Mouse (Mus musculus) cerebellum, adult 11 months (tissue): ENCODE data around the gene Hipk2.

ENCODE experiments used
- DNase-seq: peaks from one replicate; pipeline ENCODE4 v3.0.0; 2022

Hipk2 gene

DNA sequence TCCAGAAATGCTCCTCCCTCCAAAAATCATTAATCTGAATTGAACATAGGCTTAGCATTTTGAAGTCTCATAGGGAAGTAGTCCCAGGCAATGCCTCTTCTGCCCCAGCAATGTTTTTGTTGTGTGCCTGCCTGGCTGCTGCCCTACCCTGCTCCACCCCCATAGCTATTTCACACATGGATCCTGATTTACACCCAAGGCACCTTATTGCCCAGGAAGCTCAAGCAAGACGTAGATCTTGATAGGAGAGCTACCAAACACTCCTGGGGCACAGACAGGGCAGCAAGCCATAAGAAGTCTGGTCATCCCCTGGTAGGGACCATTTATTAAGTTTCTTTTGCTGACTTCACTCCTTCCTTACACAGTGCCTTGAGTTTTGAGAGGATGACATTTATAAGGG is 88.8 kb downstream of the Hipk2 start:
- no peak for DNase-seq

DNA sequence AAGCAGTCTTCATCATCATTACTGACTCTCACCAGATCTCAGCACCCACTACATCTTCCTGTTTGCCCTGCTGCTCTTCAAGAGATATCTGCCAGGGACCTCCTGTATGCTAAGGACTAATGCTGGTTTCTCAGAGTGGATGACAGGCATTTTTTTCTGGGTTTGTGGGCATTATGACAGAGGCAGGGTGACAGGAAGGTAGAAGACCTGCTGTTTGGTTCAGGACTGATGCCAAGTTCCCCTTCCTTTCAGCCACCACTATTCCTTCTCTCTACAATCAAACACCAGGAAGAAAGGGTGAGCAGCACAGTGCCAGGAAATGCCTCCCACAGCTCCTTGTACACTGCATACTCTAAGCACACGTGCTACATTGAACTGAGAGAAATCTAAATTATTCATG is 90.2 kb downstream of the Hipk2 start:
- peak; percentile 12 for DNase-seq

DNA sequence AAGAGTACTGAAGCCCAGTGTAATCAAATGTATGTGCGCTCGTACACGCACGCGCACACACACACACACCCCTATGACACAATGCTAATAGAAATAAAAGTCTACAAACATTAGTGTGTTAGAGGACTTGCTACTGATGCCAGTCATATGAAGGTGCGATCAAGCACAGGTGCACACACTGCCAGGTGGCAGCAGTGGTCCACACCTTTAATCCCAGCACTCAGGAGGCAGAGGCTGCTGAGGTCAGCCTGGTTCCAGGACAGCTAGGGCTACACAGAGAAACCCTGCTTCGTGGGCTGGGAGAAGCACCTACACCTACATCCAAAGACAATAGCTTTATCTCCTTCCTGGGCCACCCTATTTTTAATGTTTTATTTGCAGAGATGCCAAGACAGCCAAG is 96.6 kb downstream of the Hipk2 start:
- DNase-seq = no peak

DNA sequence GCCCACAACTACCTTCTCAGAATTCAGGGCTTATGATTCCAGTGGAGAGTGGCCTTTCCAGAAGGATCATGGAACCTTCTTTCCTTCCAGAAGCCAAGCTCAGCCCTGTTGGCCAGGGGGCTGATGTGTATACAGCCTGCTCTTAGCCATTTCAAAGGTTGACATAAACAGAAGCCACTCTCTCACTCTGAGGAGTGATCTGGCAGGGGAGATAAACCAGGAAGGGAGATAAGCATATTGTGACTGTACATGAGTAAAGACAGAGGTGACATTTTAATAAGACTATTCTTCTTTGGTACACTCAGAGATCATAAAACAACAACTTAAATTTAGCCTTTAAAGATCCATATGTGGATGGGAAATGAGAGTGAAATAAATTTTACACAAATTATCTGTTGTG is 97.1 kb downstream of the Hipk2 start:
- no peak for DNase-seq

DNA sequence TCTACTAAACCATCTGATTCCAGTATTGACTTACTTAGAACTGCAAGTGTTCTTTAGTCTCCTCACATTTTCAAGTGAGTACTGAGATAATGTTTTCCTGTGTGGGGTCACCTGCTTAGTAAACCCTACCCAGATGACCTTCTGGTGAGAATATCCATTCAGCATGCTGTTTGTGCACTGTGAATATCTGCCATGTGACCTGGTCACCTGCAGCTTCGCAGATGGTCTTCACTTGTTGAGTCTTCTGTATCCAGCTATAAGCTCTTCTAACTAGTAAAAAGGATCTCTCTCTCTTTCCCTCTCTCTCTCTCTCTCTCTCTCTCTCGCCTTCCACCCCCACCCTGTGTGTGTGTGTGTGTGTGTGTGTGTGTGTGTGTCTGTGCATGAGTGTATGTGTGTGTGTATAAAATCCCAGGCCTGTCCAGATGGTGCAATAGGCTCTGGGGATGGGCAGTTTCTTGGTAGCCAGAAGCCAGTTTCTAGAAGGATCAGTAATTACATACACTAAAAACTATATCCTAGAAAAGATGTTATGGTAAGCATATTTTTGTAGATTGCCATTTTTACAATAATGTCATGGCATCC is 99.9 kb downstream of the Hipk2 start:
- no peak for DNase-seq

DNA sequence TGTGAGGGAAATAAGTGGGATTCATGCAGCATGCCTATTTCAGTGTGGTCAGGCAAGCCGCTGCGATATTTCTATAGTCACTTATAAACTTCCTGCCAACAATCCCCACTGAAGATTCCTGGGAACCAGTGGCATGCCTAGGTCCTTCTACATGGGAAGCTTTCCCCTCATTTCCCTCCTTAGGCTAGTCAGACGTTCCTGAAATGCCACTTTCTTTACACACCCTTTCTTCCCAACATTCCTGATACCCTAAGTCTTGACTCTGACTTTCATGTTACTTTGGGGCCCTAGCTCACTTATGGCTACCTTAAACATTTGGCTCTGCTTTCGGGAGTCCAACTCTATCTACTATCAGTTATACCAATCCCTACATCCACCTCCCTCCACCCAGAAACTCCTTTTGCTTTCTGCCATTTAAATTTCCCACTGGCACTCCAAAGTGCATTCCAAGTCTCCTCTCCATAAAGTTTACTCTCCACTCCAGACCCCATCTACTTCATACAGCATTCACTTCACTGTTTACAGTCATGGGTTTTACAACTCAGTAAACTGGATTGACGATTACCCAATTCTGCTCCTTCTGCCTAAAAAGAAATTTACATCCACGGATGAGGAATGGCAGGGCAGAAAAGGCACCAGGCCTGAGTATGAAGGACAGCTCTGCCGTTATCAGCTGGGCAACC is 103.0 kb downstream of the Hipk2 start:
- no peak for DNase-seq

DNA sequence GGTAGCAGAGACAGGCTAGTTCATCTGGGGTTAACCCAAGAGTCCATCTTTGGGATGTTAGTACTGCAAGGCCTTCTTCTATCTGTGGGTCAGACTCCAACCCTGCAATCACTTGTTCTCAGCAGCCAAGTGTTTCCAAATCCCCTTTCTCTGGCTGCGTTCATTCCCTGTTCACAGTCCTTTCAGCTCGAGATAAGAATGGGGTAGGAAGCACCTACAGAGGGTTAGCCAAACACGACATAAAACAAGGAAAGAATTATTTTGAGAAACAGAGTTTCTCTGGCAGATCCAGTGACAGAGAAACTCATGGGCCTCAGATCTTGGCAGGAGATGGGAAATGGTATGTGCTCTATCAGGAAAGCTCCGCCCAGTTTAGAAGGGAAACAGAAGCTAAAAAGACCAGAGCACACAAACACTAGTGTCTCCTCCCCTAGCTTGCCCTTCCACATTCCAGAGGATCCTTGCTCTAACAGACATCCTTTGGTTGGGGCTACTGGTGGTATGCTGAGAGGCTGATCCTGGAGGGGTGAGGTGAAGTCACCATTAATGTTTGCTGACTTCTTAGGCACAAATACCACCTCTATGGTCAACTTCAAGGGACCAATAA is 104.8 kb downstream of the Hipk2 start:
- DNase-seq = no peak

DNA sequence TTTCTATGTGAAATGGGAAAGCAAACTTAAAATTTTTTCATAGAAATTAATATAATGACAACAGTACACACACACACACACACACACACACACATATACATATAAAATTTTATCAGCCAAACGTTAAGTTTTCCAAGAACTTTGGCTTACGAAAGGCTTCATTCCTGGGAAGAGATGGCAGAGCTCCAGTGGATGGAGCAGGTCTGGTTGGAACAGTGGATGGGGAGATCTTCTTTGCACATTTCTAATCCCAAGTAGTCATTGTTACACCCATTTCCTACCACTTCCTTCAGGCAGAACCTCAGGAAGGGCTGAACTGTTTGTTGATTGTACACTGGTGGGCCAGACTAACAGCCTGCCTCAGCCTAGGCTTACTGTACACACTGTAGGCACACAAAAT is 106.3 kb downstream of the Hipk2 start:
- DNase-seq = no peak

DNA sequence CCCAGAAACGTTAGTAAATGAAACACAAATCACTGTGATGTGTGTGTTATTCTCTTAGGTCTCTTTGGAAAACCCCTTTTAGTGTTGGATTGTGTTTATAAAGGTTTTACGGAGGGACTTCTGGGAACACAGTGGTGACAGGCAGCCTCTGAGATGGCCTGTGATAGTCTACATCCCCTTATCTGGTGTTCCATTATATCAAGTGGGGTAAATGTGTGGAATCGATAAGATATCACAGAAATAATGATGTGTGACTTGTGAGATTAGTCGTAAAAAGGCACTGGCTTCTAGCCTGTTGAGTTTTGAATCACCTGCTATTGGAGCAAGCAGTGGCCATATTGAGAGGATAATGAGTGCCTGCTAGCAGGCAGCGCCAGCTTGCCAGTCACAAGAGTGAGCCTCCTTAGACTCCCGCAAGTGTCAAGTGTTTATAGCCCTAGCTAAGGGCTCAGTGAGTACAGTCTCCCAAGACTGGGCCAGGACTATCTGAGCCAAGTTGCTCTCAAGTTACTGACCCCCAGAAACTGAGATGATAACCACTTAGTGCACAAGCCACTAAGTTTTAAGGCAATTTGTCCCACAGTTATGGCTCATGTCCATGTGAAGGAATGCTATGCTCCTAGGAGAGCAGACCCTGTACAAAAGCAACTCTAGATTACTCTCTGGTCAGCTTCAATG is 113.2 kb downstream of the Hipk2 start:
- no peak for DNase-seq

DNA sequence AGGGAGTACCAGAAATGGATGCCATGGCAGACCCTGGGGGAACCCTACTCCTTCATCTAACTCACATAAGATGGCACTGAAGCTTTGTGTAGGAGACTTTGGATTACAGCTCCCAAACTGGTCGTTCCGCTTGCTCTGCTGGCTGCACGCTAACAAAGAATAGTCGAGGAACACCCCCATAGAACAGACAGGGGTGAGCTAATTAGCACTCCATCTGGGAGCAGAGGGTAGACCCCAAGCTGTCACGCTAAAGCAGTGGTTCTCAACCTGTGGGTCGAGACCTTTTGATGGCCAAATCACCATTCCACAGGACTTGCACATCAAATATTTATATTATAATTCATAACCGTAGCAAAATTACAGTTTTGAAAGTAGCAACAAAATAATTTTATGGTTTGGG is 114.0 kb downstream of the Hipk2 start:
- DNase-seq = no peak

DNA sequence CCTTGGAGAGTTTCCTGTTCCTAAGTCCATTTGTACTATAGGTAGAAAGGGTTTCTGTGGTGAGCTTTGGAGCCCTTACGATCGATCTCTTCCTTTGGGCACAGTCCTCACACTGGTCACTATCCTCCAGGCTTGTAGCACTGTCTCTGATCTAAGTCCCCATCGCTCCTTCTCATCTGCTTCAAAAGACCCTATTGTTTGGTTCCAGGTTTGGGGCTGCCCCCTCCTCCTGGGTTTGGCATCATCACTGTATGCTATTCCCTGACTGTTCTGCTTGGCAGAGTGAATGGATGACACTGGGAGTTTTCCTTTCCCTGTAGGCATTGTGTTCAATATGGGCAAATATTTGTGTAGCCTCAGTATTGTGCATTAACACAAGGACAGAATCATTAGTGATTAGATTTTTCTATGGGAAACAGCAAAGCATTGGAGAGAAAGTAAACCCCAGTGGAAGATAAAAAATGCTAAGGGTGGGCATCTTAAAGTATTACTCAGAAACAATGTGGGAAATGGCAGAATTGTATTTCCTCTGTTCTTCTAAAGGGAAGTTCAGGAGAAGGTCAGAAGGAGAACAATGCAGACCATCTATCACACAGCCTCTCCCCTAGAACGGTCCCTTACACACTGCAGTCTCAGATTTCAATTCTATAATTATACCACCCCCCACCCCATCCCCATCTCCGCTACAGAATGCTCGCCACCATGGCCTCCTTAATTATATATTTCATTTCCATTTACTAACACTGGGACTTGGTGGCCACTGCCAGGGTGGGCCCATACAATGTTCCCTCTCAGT is 114.9 kb downstream of the Hipk2 start:
- DNase-seq = no peak

DNA sequence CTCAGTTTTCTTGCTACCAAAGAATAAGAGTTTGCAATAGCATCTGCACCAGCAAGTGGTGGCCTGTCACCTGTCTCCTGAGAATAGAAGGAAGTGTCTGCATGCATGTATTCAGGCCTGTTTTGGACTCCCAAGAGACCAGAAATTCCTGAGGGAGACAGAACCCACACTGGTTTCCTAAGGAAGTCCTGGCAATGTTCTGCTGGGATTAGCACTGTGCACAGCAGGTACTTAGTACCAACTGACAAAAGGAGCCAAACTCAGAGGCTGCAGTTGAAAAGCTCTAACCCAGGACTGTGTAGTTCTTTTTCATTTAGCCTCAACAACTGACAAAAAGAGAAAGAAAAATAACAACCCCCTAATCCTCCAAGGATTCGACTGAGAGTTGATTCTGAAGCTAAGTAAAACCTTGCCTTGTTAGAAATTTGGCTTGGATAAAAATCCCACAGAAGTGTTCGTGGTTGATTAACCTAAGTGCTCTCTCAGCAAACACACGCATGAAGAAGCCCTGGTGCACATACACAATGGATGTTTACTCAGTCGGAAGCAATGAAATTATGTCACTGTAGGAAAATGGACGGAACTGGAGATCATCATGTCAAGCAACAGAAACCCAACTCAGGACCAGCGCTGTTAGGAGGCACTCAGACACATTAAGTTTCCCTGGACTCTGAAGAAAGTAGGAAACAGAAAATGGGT is 115.9 kb downstream of the Hipk2 start:
- no peak for DNase-seq

DNA sequence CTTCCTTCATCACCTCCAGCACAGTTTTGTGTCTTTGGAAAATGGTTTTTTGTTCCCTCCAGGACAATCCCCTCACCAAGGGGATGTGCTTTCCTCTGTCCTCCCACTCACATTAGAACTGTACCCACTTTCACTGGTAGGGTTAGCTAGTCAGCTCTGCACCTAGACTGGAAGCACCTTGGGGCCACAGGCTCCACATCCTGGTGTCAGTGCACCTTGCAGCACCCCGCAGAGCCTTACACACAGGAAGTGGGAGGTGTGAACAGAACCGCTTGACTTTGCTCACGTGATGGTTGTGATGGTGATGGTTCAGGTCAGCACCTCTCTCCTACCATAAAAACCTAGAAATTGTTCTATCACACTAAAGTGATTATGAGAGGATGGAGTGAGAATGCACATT is 116.8 kb downstream of the Hipk2 start:
- no peak for DNase-seq

DNA sequence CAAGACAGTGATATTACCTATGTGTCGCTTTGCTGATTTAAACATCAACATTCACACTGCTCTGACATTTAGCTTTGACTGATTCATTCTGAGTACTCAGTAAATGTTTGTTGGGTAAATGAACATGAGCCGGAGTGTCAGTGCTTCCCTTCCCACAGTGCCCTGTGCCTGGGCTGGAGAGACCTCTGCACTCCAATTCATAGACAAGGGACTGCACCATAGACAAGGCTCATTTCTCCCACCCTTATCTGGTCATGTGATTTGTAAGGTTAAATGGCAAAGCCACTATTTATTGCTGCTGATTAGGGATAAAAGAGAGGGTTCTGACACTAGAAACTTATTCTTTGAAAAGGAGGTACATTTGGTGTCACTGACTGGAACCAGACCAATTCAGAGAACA is 118.4 kb downstream of the Hipk2 start:
- no peak for DNase-seq

DNA sequence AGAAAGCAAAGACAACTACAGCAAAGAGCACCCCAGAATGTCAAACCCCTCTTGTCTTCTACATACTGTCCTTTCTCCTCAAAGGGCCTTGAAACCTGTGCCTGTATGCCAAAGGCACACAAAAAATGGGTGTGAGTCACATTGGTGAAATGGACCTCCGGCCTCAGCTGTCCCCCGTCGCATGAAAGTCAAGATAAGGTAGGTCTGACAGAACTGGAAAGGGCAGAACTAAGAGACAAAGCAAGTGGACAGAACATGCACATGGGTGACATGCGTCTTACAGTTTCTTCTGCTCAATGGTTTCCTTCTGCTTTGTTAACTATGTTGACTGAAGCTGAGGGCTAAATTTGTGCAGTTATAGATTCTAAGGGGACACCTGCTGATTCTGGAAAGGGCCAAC is 119.0 kb downstream of the Hipk2 start:
- DNase-seq = no peak

DNA sequence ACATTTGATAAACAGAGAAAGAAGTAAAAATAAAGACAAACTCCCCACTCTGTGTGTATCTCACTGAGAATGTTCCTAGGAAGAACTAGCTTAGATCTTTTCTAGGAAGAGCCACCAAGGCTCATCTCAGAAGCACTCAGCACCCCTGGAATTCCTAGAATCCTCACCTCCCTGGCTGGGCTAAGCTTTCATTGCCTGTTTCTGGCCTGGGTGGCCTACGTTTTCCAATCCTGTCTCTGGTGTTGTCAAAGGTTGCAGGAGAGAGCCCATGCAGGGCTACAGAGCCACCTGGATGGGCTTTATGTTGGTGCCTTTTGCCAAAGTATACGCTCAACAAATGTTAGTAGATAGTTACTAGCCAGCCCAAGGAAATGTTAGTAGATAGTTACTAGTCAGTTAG is 120.0 kb downstream of the Hipk2 start:
- no peak for DNase-seq

DNA sequence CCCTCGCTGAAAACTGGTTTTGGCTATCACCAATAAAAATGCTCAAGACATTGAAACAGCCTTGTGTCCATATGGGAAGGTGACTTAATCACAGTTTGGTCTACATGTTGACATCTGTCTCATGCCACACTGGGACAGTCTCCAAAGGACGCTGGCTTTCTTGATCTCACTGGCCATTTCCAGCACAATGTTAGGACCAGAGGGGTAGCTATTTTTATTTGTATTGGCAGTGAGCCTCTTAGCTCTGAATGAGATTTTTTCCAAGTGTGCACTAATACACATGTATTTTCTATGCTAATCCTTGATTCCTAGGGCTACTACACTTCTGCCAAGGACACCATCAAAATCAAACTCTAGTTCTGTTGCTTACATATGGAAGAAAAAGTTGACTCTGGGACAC is 120.8 kb downstream of the Hipk2 start:
- DNase-seq = no peak

DNA sequence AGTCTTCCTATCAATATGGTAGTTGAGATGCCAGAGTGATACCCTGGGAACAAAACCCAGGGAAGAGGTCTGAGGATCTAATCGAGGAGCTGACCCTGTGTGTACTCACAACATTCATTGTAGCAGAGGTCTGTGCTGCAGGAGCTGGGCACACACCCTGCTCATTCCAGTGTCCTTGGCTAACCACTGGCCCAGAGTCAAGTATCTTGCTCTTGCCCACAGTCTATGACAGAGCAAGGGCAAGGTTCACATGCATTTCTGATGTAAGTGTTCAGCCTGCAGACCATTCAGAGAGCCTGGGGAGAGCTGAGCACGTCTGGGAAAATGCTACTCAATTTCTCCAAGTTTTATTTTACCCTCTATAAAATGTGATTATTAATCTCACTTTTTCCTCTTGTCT is 122.2 kb downstream of the Hipk2 start:
- DNase-seq = no peak

DNA sequence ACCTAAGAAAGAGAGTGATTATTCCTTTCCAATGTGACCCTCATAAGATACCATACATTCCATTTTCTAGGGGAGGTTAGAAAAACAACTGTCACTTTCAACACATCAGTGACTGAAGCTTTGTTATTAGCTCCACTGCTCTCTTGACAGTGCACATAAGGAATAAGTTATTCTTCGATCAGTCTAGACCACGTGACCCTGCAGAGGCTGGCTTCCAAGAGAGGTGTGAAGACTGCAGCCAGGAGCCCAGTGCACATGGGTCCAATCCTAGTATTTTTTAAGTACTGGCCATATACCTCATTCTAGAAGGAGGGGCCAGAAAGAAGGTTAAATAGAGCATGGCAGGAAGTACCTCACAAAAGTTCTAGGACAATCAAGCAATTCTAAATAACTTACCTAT is 122.9 kb downstream of the Hipk2 start:
- no peak for DNase-seq

DNA sequence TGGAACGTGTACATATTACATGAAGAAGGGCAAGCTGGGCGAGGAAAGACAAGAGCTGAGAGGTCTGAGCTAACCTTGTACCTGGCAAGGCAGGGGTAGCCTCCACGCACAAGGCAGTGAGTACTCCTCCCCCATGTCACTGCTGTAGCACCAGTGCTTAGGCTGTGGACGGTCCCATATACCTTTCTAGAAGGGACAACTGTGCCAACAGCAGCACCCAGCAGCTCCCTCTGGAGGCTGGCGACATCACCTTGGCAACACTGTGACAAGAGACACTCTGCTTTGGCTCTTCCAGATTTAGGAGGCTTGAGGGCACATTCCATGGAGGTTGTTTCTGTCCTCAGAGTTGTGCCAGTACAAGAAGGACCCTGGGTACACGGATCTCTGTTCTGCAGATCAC is 123.5 kb downstream of the Hipk2 start:
- no peak for DNase-seq

DNA sequence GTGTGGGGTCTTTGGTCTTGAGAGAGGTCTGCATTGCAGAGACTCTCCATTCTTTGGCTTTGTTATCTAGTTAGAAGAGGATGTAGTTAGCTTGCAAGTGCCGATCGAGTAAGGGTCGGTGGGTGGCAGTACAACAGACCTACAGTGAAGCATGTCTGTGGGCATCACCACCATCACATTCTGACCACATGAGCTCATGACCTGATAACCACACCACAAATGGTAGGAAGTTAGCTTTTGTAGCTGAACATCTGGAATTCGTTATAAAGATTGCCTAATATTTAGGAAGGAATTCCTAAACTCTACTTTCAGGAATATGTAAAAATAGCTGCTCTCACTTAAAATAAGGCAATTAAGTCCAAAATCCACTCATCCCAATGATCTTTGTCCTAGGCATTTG is 127.9 kb downstream of the Hipk2 start:
- no peak for DNase-seq

DNA sequence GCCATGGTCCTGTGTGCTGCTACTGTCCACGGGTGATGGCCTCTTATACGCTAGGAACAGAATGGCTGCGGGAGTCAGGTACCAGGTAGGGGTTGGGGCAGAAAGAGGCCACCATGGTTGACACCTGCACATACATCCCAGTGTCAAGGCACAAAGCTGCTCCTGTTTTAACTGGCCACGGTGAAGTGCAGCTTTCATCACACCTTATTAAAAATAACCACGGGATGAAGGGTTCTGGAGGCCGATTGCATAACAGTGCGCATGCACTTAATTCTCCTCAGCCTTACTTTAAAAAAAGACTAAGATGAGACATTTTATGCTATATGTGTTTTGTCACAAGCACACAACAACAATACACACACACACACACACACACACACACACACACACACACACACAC is 132.6 kb downstream of the Hipk2 start:
- DNase-seq = no peak

DNA sequence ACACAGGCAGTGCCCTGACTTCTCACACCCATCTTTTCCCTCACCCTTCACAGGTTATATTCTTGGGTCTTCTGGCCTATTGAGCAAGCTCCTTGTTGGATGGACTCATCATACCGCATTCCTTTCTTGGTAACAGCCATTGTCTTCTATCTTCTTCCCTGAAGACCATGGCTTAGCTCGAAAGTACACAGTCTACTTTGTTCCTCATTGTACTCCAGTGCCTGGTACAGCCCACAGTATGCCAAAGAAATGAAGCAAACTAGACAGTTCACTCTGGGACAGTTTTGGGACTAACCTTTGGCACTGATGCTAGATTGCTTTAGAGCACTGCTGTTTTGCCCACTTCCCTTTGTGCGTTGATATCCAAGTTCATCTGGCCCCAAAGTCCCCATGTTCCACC is 133.5 kb downstream of the Hipk2 start:
- DNase-seq = no peak
